Mouse (Mus musculus) C2C12 (cell line): ENCODE data around the gene Ppm1k. TPM values are rescaled to one million over a fixed set of nuclear protein-coding genes. Genes with fewer than 3 reads are reported as not detected.

Experiments used
- H3K27me3 ChIP-seq: one replicate; pipeline ENCODE4 v1.6.1; 2011; ENCODE audit not compliant: control insufficient read depth, insufficient read depth, insufficient read length
- H3K36me3 ChIP-seq: one replicate; pipeline ENCODE4 v1.6.1; 2011; ENCODE audit not compliant: control insufficient read depth, insufficient read depth
- H3K4me3 ChIP-seq: one replicate; pipeline ENCODE4 v1.5.1; 2011; ENCODE audit warnings: mild to moderate bottlenecking, control low read depth; ENCODE audit not compliant: poor library complexity, insufficient read depth, severe bottlenecking
- H3K79me2 ChIP-seq: one replicate; pipeline ENCODE4 v1.6.1; 2011; ENCODE audit not compliant: control insufficient read depth, insufficient read depth
- H3K79me3 ChIP-seq: one replicate; pipeline ENCODE4 v1.6.1; 2011; ENCODE audit warnings: low read depth, control low read depth
- H3ac ChIP-seq: one replicate; pipeline ENCODE3; 2011; ENCODE audit warnings: low read depth; ENCODE audit not compliant: control insufficient read depth, insufficient read length
- CEBPB ChIP-seq: IDR thresholded peaks from one replicate; pipeline ENCODE4 v1.6.1; 2011; ENCODE audit warnings: low read depth, mild to moderate bottlenecking, control low read depth, moderate library complexity
- CTCF ChIP-seq: IDR thresholded peaks from one replicate; pipeline ENCODE4 v1.5.1; 2011; ENCODE audit not compliant: control insufficient read depth, insufficient read depth, insufficient read length
- FOSL1 ChIP-seq: IDR thresholded peaks from one replicate; pipeline ENCODE4 v1.8.0; 2011; ENCODE audit warnings: mild to moderate bottlenecking, low read length; ENCODE audit not compliant: poor library complexity, insufficient read depth, severe bottlenecking
- MAX ChIP-seq: IDR thresholded peaks from one replicate; pipeline ENCODE4 v1.6.1; 2011; ENCODE audit warnings: mild to moderate bottlenecking, control low read depth
- MYOD1 ChIP-seq: IDR thresholded peaks from one replicate; pipeline ENCODE4 v1.6.1; 2011; ENCODE audit warnings: low read depth; ENCODE audit not compliant: control insufficient read depth, insufficient read length
- MYOG ChIP-seq: IDR thresholded peaks from one replicate; pipeline ENCODE4 v1.6.1; 2011; ENCODE audit not compliant: control insufficient read depth, insufficient read length; ENCODE audit errors: extremely low read depth
- USF1 ChIP-seq: IDR thresholded peaks from one replicate; pipeline ENCODE4 v1.6.1; 2011; ENCODE audit warnings: low read depth, mild to moderate bottlenecking, control low read depth, moderate library complexity
- polyA plus RNA-seq: library from polyadenylated mRNA; unstranded; fragments of >200 nt; fragmentation: generic; extraction: Trizol; gene quantifications from one replicate; pipeline ENCODE4 v1.2.1, GENCODE M21; 2012; ENCODE audit warnings: missing spikeins

Gene Ppm1k
- polyA plus RNA-seq, 1 experiment = 0.15 TPM

DNA sequence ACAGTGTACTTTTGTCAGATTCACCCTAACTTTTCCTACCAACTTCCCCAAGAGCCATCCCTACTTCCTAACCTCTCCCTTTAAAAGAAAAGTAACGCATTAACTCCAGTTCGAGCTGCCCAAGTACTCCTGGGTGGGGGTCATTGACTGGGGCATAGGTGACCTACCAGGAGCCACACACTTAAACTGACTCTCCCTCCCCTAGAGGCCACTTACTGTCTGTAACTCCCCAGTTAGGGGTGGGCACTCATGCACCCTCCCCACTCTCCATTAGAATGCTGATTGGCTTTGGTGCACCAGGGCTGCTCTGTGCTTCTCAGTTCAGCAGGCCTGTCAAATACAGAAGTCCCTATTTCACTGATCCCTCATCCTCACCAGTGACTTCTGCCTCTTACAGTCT, 8.3 kb downstream of the Ppm1k start:
- no peaks in the 10 kb centered on the region for H3K79me2 ChIP-seq
- no peak overlapping the region for H3ac ChIP-seq
- no peaks in the 10 kb centered on the region for H3K36me3 ChIP-seq
- no peaks in the 10 kb centered on the region for H3K79me3 ChIP-seq
- H3K27me3 ChIP-seq = no peaks in the 10 kb centered on the region
- TF ChIP-seq FOSL1 (no peak), USF1 (no peak), CTCF (no peak), CEBPB (no peak), MAX (no peak)
- no peak overlapping the region for H3K4me3 ChIP-seq

DNA sequence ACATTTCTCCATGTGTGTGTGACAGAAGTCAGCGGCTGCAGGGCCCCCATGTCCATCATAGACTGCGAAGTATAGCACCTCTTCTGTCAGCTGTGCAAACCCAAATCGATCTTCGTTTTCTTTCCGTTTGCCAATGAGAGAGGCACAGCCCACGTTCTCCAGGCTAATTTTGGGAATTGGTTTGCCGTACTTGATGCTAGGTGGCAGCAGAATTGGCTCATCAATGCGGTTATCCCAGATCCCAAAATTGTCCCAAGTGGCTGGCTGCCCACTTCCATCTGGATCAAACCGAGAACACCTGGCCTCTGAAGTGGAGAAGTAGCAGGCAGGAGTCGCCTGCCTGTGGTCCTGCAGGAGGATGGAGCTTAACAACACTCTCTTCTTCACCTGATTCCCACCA, 10.5 kb downstream of the Ppm1k start:
- no peaks in the 10 kb centered on the region for H3K79me2 ChIP-seq
- H3K36me3 ChIP-seq = no peaks in the 10 kb centered on the region
- H3K4me3 ChIP-seq = no peak overlapping the region
- H3K27me3 ChIP-seq = no peaks in the 10 kb centered on the region
- H3ac ChIP-seq = no peak overlapping the region
- TF ChIP-seq CTCF (no peak), MAX (no peak), CEBPB (no peak), MYOG (no peak), USF1 (no peak), FOSL1 (no peak), MYOD1 (no peak)
- H3K79me3 ChIP-seq = no peaks in the 10 kb centered on the region

DNA sequence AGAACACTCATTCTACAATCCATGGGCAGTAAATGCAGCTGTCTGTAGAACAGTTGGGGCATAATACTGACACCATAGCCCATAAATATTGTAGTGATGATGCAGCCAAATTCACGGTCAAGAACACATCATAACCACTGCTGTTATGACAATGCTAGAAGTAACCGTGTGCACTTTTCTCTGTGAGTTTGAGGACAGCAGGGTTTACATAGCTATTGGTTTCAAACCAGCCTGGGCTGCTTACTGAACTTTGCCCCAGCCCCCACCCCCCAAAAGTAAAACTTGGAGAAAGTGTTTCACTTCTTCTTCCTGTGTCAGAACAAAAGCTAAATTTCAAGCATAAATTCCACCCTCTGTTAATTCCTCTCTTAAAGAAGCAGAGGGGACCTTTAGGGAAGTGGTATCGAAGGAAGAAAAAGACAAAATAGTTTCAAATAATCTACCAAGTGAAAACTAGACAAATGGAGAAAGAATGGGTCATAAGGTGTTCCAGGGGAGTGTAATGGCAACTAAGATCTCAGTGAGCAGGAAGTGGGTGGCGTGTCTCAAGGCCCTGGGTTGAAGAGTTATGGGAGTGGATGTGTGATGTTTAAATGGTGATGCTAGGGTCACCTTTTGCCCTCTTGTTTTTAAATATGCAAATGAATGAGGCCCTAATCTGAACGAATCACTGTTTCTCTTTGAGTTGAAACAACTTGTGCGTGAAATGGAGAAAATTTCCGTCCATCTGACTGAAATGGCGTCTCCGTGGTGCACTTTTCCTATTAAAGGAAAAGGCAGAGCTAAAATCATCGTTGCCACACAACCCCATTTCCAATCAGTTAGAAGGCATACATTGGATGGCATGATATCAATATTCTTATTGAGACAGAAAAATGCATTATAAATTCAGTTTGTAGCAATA, 14.3 kb downstream of the Ppm1k start:
- no peak overlapping the region for H3ac ChIP-seq
- no peak overlapping the region for H3K4me3 ChIP-seq
- H3K79me3 ChIP-seq = no peaks in the 10 kb centered on the region
- no peaks in the 10 kb centered on the region for H3K27me3 ChIP-seq
- TF ChIP-seq MYOD1 = no peak
- TF ChIP-seq MAX = no peak
- TF ChIP-seq FOSL1 = no peak
- no peak for TF ChIP-seq USF1
- TF ChIP-seq CTCF = no peak
- TF ChIP-seq CEBPB = no peak
- no peak for TF ChIP-seq MYOG
- H3K36me3 ChIP-seq = no peaks in the 10 kb centered on the region
- no peaks in the 10 kb centered on the region for H3K79me2 ChIP-seq

DNA sequence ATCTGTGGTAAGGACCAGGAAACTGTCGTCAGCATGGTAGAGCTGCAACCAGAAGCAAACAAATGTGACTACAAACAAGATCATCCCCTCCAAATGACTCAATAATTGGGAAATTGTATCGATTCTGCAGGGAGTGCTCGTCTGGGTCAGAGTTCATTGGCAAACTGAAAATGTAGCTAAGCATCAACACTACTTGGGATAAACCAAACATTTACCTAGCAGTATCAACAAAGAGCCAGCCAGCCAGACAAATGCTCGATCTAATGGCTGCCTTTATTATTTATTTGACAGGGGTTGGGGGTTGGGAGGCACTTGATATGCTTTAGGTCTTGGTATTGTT, 21.3 kb downstream of the Ppm1k start:
- Histone ChIP-seq H3K4me3 (no peak overlapping the region), H3K79me3 (no peaks in the 10 kb centered on the region), H3ac (no peak overlapping the region), H3K36me3 (no peaks in the 10 kb centered on the region), H3K27me3 (no peaks in the 10 kb centered on the region), H3K79me2 (no peaks in the 10 kb centered on the region)
- TF ChIP-seq CEBPB = no peak
- TF ChIP-seq CTCF = no peak
- no peak for TF ChIP-seq MAX
- TF ChIP-seq USF1 = no peak
- no peak for TF ChIP-seq MYOD1
- TF ChIP-seq FOSL1 = no peak
- no peak for TF ChIP-seq MYOG

DNA sequence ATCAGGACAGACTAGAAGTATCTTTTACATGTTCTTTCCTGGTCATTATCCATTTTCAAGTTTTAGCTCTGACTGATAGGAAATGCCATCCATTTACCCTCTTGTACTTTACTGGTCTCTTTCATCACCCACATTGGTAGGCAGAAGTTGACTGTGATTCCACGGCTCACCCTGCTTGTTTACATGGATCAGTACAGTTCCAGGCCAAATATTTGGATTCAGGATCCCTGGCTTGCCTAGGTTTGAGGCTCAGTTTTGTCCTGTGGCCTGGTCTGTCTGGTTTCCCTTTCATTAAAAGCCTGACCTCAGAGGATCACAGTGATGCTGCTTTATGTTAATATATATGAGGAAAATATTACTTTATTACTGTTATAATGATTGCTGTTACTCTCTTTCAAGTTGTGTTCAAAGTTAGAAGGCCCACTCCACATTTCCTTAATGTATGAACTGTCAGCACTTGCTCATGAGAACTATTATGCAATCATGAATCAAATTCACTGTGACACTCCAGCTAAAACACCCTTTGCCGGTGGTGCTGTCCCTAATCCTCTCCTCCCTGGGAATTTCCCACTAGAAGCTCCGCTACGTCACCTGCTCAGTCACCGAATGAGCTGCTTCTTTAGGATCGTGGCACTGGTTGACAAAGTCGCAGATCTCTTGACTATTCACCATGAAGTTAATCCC, 21.8 kb downstream of the Ppm1k start:
- H3K4me3 ChIP-seq = no peak overlapping the region
- H3K36me3 ChIP-seq = no peaks in the 10 kb centered on the region
- H3K79me3 ChIP-seq = no peaks in the 10 kb centered on the region
- no peak overlapping the region for H3ac ChIP-seq
- H3K79me2 ChIP-seq = no peaks in the 10 kb centered on the region
- H3K27me3 ChIP-seq = no peaks in the 10 kb centered on the region
- TF ChIP-seq MYOG (no peak), CEBPB (no peak), FOSL1 (no peak), CTCF (no peak), MYOD1 (no peak), MAX (no peak), USF1 (no peak)
